Mouse (Mus musculus) forebrain, postnatal 0 days (tissue): ENCODE results near the gene Cd4. TPM values are rescaled to one million over a fixed set of nuclear protein-coding genes. Genes with fewer than 3 reads are reported as not detected.

ENCODE experiments used
- ATAC-seq: fragments of 200-750 bp; cut with Nextera tagmentation; 2 replicates; pipeline ENCODE4 v1.8.0; 2017; ENCODE audit warnings: mild to moderate bottlenecking, moderate library complexity
- DNase-seq: peaks from one replicate; pipeline ENCODE4 v3.0.0-alpha.2; 2015
- H3K27ac ChIP-seq: fragments of 300-500 bp; sonication (generic); 2 replicates; pipeline ENCODE4 v1.5.1; 2014; ENCODE audit warnings: low read depth, mild to moderate bottlenecking, antibody characterized with exemption, low read length, moderate library complexity, mixed read lengths
- H3K27me3 ChIP-seq: fragments of 300-500 bp; sonication (generic); 2 replicates; pipeline ENCODE4 v1.6.1; 2014; ENCODE audit warnings: mild to moderate bottlenecking, low read length, mixed read lengths; ENCODE audit not compliant: insufficient read depth
- H3K36me3 ChIP-seq: fragments of 300-500 bp; sonication (generic); 2 replicates; pipeline ENCODE4 v1.6.1; 2014; ENCODE audit warnings: mild to moderate bottlenecking, moderate library complexity; ENCODE audit not compliant: insufficient read depth
- H3K4me1 ChIP-seq: fragments of 300-500 bp; sonication (generic); 2 replicates; pipeline ENCODE4 v1.6.1; 2014; ENCODE audit warnings: antibody characterized with exemption; ENCODE audit not compliant: insufficient read depth
- H3K4me2 ChIP-seq: fragments of 300-500 bp; sonication (generic); 2 replicates; pipeline ENCODE4 v1.6.1; 2014; ENCODE audit warnings: low read depth, mild to moderate bottlenecking, moderate library complexity
- H3K4me3 ChIP-seq: fragments of 300-500 bp; sonication (generic); 2 replicates; pipeline ENCODE4 v1.5.1; 2014; ENCODE audit warnings: low read depth, low read length, mixed read lengths
- H3K9ac ChIP-seq: fragments of 300-500 bp; sonication (generic); 2 replicates; pipeline ENCODE4 v1.6.1; 2014; ENCODE audit warnings: mild to moderate bottlenecking
- H3K9me3 ChIP-seq: fragments of 300-500 bp; sonication (generic); 2 replicates; pipeline ENCODE4 v1.6.1; 2016; ENCODE audit warnings: low read length
- CTCF ChIP-seq: sonication (generic); IDR thresholded peaks from 2 replicates; pipeline ENCODE4 v1.5.1; 2016; ENCODE audit warnings: antibody characterized with exemption, control low read depth, low read depth
- WGBS: fragments of 180-500 bp; shearing (Covaris S2); extraction: QIAGEN DNeasy Blood & Tissue Kit; methylation state at CpG from one replicate; pipeline ENCODE4 v1.1.7; 2014; 5-methylcytosine and 5-hydroxymethylcytosine counted together
- polyA plus RNA-seq: library from polyadenylated mRNA; unstranded; fragments of >200 nt; fragmentation: Nextera tagmentation; extraction: Ambion mirVana; gene quantifications from 2 replicates; pipeline ENCODE4 v1.2.1, GENCODE M21; 2015
- total RNA-seq: library from RNA; depleted of rRNA; stranded (reverse); fragments of >200 nt; gene quantifications from 2 replicates; pipeline ENCODE4 v1.2.3, GENCODE M21; 2014; rRNA removed

Cd4 gene
- total and polyA plus RNA-seq, 2 experiments from 2014 or later = 0.25 to 0.57 TPM

DNA sequence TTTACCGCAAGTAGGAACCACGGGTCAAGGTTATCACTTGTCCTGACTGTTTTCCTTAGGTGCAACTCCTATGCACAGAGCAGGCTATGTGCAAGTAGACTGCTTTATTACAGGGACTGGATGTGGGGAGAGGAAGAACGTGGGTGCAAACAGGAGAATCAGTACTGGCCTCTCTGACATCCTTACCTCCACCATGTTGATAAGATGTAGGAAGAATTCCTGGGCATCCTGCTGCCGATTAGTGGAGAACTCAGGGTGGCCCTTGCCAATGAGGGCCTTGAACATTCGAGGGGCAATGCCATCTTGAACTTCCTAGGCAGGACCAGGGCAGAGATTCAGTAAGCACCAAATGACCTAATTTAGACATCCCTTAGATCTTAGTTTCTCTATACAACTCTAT is 67.1 kb downstream of the Cd4 start:
- Histone ChIP-seq H3K36me3 (peaks cover 97% of the 10 kb centered on the region), H3K27me3 (no peaks in the 10 kb centered on the region), H3K4me2 (no peak overlapping the region), H3K4me1 (no peaks in the 10 kb centered on the region), H3K27ac (no peak overlapping the region), H3K4me3 (no peak overlapping the region), H3K9ac (no peak overlapping the region), H3K9me3 (no peaks in the 10 kb centered on the region)
- no peak for ATAC-seq
- no peak for TF ChIP-seq CTCF
- 95% methylated on average over 5 of the region's 5 CpGs for WGBS
- no peak for DNase-seq

- H3K9me3 ChIP-seq = no peaks in the 10 kb centered on the region
- 92% methylated on average over 8 of the region's 8 CpGs for WGBS
- H3K4me1 ChIP-seq = peaks cover 9% of the 10 kb centered on the region
- H3K4me2 ChIP-seq = no peak overlapping the region
- H3K36me3 ChIP-seq = peaks cover 74% of the 10 kb centered on the region
- H3K9ac ChIP-seq = no peak overlapping the region
- H3K27me3 ChIP-seq = no peaks in the 10 kb centered on the region
- H3K27ac ChIP-seq = no peak overlapping the region
- ATAC-seq = no peak
- H3K4me3 ChIP-seq = no peak overlapping the region
- TF ChIP-seq CTCF = no peak
- no peak for DNase-seq
Measured at GRCm38 (mm10) chr6:124817971-124818370, 70.0 kb downstream of the Cd4 start.

DNA sequence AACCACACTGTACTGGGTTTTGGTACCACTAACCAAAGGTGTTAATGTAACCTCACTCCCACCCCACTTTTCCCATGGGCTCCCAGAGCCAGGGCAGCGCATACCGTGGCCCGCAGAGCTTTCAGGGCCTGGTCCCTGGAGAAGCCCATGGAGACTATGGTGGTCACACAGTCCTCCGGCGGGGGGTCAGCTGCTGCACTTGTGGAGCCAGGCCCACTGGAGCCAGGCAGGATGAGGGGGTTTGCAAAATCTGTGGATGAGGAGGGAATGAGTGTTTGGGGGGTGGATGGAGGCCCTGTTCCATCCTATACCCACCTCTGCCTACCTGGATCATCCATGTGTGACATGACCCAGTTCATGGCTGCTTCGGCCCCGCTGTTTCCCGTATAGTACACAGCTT is 70.5 kb downstream of the Cd4 start:
- WGBS = 94% methylated on average over 8 of the region's 8 CpGs
- TF ChIP-seq CTCF = no peak

GRCm38 (mm10) chr6:124817125-124817524 is 70.9 kb downstream of the Cd4 start:
- ATAC-seq = no peak
- H3K4me3 ChIP-seq = no peak overlapping the region
- H3K4me2 ChIP-seq = no peak overlapping the region
- peaks cover 68% of the 10 kb centered on the region for H3K36me3 ChIP-seq
- H3K9ac ChIP-seq = no peak overlapping the region
- no peaks in the 10 kb centered on the region for H3K9me3 ChIP-seq
- H3K4me1 ChIP-seq = peaks cover 17% of the 10 kb centered on the region
- no peak overlapping the region for H3K27ac ChIP-seq
- no peak for DNase-seq
- TF ChIP-seq CTCF = no peak
- no peaks in the 10 kb centered on the region for H3K27me3 ChIP-seq
- 96% methylated on average over 11 of the region's 11 CpGs for WGBS

More for the DNA sequence above, 70.5 kb downstream of the Cd4 start:
- Histone ChIP-seq H3K4me3 (no peak overlapping the region), H3K9me3 (no peaks in the 10 kb centered on the region), H3K36me3 (peaks cover 70% of the 10 kb centered on the region), H3K9ac (no peak overlapping the region), H3K4me1 (peaks cover 13% of the 10 kb centered on the region), H3K27ac (no peak overlapping the region), H3K27me3 (no peaks in the 10 kb centered on the region), H3K4me2 (no peak overlapping the region)
- DNase-seq (no peak), ATAC-seq (no peak)

- no peak for TF ChIP-seq CTCF
- Histone ChIP-seq H3K27me3 (no peaks in the 10 kb centered on the region), H3K36me3 (peaks cover 68% of the 10 kb centered on the region), H3K9ac (no peak overlapping the region), H3K4me3 (no peak overlapping the region), H3K9me3 (no peaks in the 10 kb centered on the region), H3K27ac (no peak overlapping the region), H3K4me1 (peaks cover 17% of the 10 kb centered on the region), H3K4me2 (no peak overlapping the region)
- DNase-seq (no peak), ATAC-seq (no peak)
- 86% methylated on average over 4 of the region's 4 CpGs for WGBS
Measured at GRCm38 (mm10) chr6:124816611-124817010, 71.4 kb downstream of the Cd4 start.

GRCm38 (mm10) chr6:124814858-124815774 is 72.9 kb downstream of the Cd4 start:
- H3K36me3 ChIP-seq = peaks cover 59% of the 10 kb centered on the region
- H3K27me3 ChIP-seq = no peaks in the 10 kb centered on the region
- no peaks in the 10 kb centered on the region for H3K9me3 ChIP-seq
- DNase-seq (no peak), ATAC-seq (no peak)
- no peak overlapping the region for H3K4me3 ChIP-seq
- H3K4me1 ChIP-seq = peaks cover 17% of the 10 kb centered on the region
- TF ChIP-seq CTCF = no peak
- H3K27ac ChIP-seq = no peak overlapping the region
- H3K4me2 ChIP-seq = no peak overlapping the region
- H3K9ac ChIP-seq = no peak overlapping the region
- WGBS = 60% methylated on average over 9 of the region's 9 CpGs

Other genes with a start within 250 kb of the Cd4 start
- 27.6 and 35.6 TPM in 2 replicates for gene Lpcat3, start 225.2 kb downstream of the Cd4 start, total RNA-seq
- 34.3 and 41.3 TPM in 2 replicates for gene Lpcat3, start 225.2 kb downstream of the Cd4 start, polyA plus RNA-seq
- 105 TPM in 2 replicates for gene Emg1, start 176.0 kb downstream of the Cd4 start, total RNA-seq
- gene Emg1, start 176.0 kb downstream of the Cd4 start, polyA plus RNA-seq = 96.2 and 116 TPM in 2 replicates
- gene Phb2, start 175.9 kb downstream of the Cd4 start, total RNA-seq = 200 and 215 TPM in 2 replicates
- 271 TPM in 2 replicates for gene Phb2, start 175.9 kb downstream of the Cd4 start, polyA plus RNA-seq
- 2.2 and 2.9 TPM in 2 replicates for gene Ptpn6, start 149.5 kb downstream of the Cd4 start, total RNA-seq
- 3.6 and 3.8 TPM in 2 replicates for gene Ptpn6, start 149.5 kb downstream of the Cd4 start, polyA plus RNA-seq
- gene Grcc10, start 146.8 kb downstream of the Cd4 start, total RNA-seq = 257 and 314 TPM in 2 replicates
- gene Grcc10, start 146.8 kb downstream of the Cd4 start, polyA plus RNA-seq = 699 and 862 TPM in 2 replicates
- not detected in 2 replicates for gene Gm45234, start 132.2 kb downstream of the Cd4 start, total RNA-seq
- gene Gm45234, start 132.2 kb downstream of the Cd4 start, polyA plus RNA-seq = 0.11 TPM in 1 of 2 replicates, not detected in the other
- gene Atn1, start 131.7 kb downstream of the Cd4 start, total RNA-seq = 15.0 and 16.7 TPM in 2 replicates
- 19.3 and 24.2 TPM in 2 replicates for gene Atn1, start 131.7 kb downstream of the Cd4 start, polyA plus RNA-seq
- gene Eno2, start 118.5 kb downstream of the Cd4 start, total RNA-seq = 130 and 148 TPM in 2 replicates
- 88.5 and 113 TPM in 2 replicates for gene Eno2, start 118.5 kb downstream of the Cd4 start, polyA plus RNA-seq
- 13.7 and 13.8 TPM in 2 replicates for gene Lrrc23, start 108.5 kb downstream of the Cd4 start, total RNA-seq
- 9.6 and 14.7 TPM in 2 replicates for gene Lrrc23, start 108.5 kb downstream of the Cd4 start, polyA plus RNA-seq
- 4.3 and 6.0 TPM in 2 replicates for gene Spsb2, start 79.6 kb downstream of the Cd4 start, total RNA-seq
- 6.8 and 7.0 TPM in 2 replicates for gene Spsb2, start 79.6 kb downstream of the Cd4 start, polyA plus RNA-seq
- gene Tpi1, start 73.9 kb downstream of the Cd4 start, total RNA-seq = 332 and 338 TPM in 2 replicates
- 354 and 367 TPM in 2 replicates for gene Tpi1, start 73.9 kb downstream of the Cd4 start, polyA plus RNA-seq
- gene Usp5, start 58.7 kb downstream of the Cd4 start, total RNA-seq = 215 and 224 TPM in 2 replicates
- gene Usp5, start 58.7 kb downstream of the Cd4 start, polyA plus RNA-seq = 173 and 191 TPM in 2 replicates
- gene Cdca3, start 58.7 kb downstream of the Cd4 start, total RNA-seq = 13.5 and 20.7 TPM in 2 replicates
- 28.5 and 30.5 TPM in 2 replicates for gene Cdca3, start 58.7 kb downstream of the Cd4 start, polyA plus RNA-seq
- 0.90 and 1.8 TPM in 2 replicates for gene Gnb3, start 47.9 kb downstream of the Cd4 start, total RNA-seq
- gene Gnb3, start 47.9 kb downstream of the Cd4 start, polyA plus RNA-seq = 0.61 and 1.2 TPM in 2 replicates
- gene P3h3, start 30.5 kb downstream of the Cd4 start, total RNA-seq = 78.8 and 85.7 TPM in 2 replicates
- gene P3h3, start 30.5 kb downstream of the Cd4 start, polyA plus RNA-seq = 6.2 and 9.1 TPM in 2 replicates
- 154 and 160 TPM in 2 replicates for gene Gpr162, start 24.2 kb downstream of the Cd4 start, total RNA-seq
- 30.3 and 38.1 TPM in 2 replicates for gene Gpr162, start 24.2 kb downstream of the Cd4 start, polyA plus RNA-seq
- gene Lag3, start 23.5 kb upstream of the Cd4 start, total RNA-seq = 1.9 and 2.4 TPM in 2 replicates
- gene Lag3, start 23.5 kb upstream of the Cd4 start, polyA plus RNA-seq = 2.6 and 3.9 TPM in 2 replicates
- 722 and 784 TPM in 2 replicates for gene Ptms, start 31.9 kb upstream of the Cd4 start, total RNA-seq
- 1,090 and 1,099 TPM in 2 replicates for gene Ptms, start 31.9 kb upstream of the Cd4 start, polyA plus RNA-seq
- 432 and 471 TPM in 2 replicates for gene Mlf2, start 43.2 kb upstream of the Cd4 start, total RNA-seq
- 665 and 718 TPM in 2 replicates for gene Mlf2, start 43.2 kb upstream of the Cd4 start, polyA plus RNA-seq
- gene Cops7a, start 77.3 kb upstream of the Cd4 start, total RNA-seq = 82.4 and 117 TPM in 2 replicates
- gene Cops7a, start 77.3 kb upstream of the Cd4 start, polyA plus RNA-seq = 87.8 and 93.0 TPM in 2 replicates
- 12.2 and 18.3 TPM in 2 replicates for gene Pianp, start 108.5 kb upstream of the Cd4 start, total RNA-seq
- 53.8 and 68.9 TPM in 2 replicates for gene Pianp, start 108.5 kb upstream of the Cd4 start, polyA plus RNA-seq
- 24.7 and 34.5 TPM in 2 replicates for gene Zfp384, start 120.9 kb upstream of the Cd4 start, total RNA-seq
- gene Zfp384, start 120.9 kb upstream of the Cd4 start, polyA plus RNA-seq = 7.2 and 8.4 TPM in 2 replicates
- 83.4 and 103 TPM in 2 replicates for gene Ing4, start 151.5 kb upstream of the Cd4 start, total RNA-seq
- 102 and 111 TPM in 2 replicates for gene Ing4, start 151.5 kb upstream of the Cd4 start, polyA plus RNA-seq
- 11.3 and 12.2 TPM in 2 replicates for gene Acrbp, start 161.5 kb upstream of the Cd4 start, total RNA-seq
- gene Acrbp, start 161.5 kb upstream of the Cd4 start, polyA plus RNA-seq = 11.4 and 13.8 TPM in 2 replicates
- 0.38 and 0.71 TPM in 2 replicates for gene Lpar5, start 179.7 kb upstream of the Cd4 start, total RNA-seq
- 0.59 and 0.61 TPM in 2 replicates for gene Lpar5, start 179.7 kb upstream of the Cd4 start, polyA plus RNA-seq
- 121 and 141 TPM in 2 replicates for gene Chd4, start 207.8 kb upstream of the Cd4 start, total RNA-seq
- 53.3 and 72.6 TPM in 2 replicates for gene Chd4, start 207.8 kb upstream of the Cd4 start, polyA plus RNA-seq
- 47.2 and 56.0 TPM in 2 replicates for gene Nop2, start 243.7 kb upstream of the Cd4 start, total RNA-seq
- 39.6 and 43.5 TPM in 2 replicates for gene Nop2, start 243.7 kb upstream of the Cd4 start, polyA plus RNA-seq